Mouse (Mus musculus) hindbrain, postnatal 0 days (tissue): ENCODE measurements around the gene Trex2. TPM values are rescaled to one million over a fixed set of nuclear protein-coding genes. Genes with fewer than 3 reads are reported as not detected.

Experiments
- ATAC-seq: fragments of 200-750 bp; cut with Nextera tagmentation; 2 replicates; pipeline ENCODE4 v1.8.0; 2017; ENCODE audit warnings: mild to moderate bottlenecking, moderate TSS enrichment, moderate library complexity
- DNase-seq: peaks from one replicate; pipeline ENCODE4 v3.0.0-alpha.2; 2015; ENCODE audit warnings: low spot score
- H3K27ac ChIP-seq: fragments of 300-500 bp; sonication (generic); 2 replicates; pipeline ENCODE4 v1.5.1; 2014; ENCODE audit warnings: mild to moderate bottlenecking
- H3K27me3 ChIP-seq: fragments of 300-500 bp; sonication (generic); 2 replicates; pipeline ENCODE4 v1.6.1; 2014; ENCODE audit warnings: low read length, mixed read lengths; ENCODE audit not compliant: insufficient read depth
- H3K36me3 ChIP-seq: fragments of 300-500 bp; sonication (generic); 2 replicates; pipeline ENCODE4 v1.6.1; 2014; ENCODE audit warnings: low read length, mixed read lengths; ENCODE audit not compliant: insufficient read depth
- H3K4me1 ChIP-seq: fragments of 300-500 bp; sonication (generic); 2 replicates; pipeline ENCODE4 v1.6.1; 2014; ENCODE audit warnings: antibody characterized with exemption, low read length, mixed read lengths; ENCODE audit not compliant: insufficient read depth
- H3K4me2 ChIP-seq: fragments of 300-500 bp; sonication (generic); 2 replicates; pipeline ENCODE4 v1.6.1; 2014; ENCODE audit warnings: low read depth, mild to moderate bottlenecking, low read length, moderate library complexity, mixed read lengths
- H3K4me3 ChIP-seq: fragments of 300-500 bp; sonication (generic); 2 replicates; pipeline ENCODE4 v1.5.1; 2014; ENCODE audit warnings: low read length
- H3K9ac ChIP-seq: fragments of 300-500 bp; sonication (generic); replicated peaks from 2 replicates; pipeline ENCODE4 v1.6.1; 2014; ENCODE audit warnings: mild to moderate bottlenecking, low read length, moderate library complexity, mixed read lengths
- H3K9me3 ChIP-seq: fragments of 300-500 bp; sonication (generic); 2 replicates; pipeline ENCODE4 v1.6.1; 2016; ENCODE audit warnings: low read length, mixed read lengths
- CTCF ChIP-seq: IDR thresholded peaks from 2 replicates; pipeline ENCODE4 v1.5.1; 2016; ENCODE audit warnings: antibody characterized with exemption, control low read depth, low read depth
- WGBS: fragments of 180-500 bp; shearing (Covaris S2); extraction: QIAGEN DNeasy Blood & Tissue Kit; methylation state at CpG from one replicate; pipeline ENCODE4 v1.1.7; 2014; 5-methylcytosine and 5-hydroxymethylcytosine counted together
- polyA plus RNA-seq: library from polyadenylated mRNA; unstranded; fragments of >200 nt; fragmentation: Nextera tagmentation; extraction: Ambion mirVana; gene quantifications from 2 replicates; pipeline ENCODE4 v1.2.1, GENCODE M21; 2015
- total RNA-seq: library from RNA; depleted of rRNA; stranded (reverse); fragments of >200 nt; gene quantifications from 2 replicates; pipeline ENCODE4 v1.2.3, GENCODE M21; 2014

Trex2 gene
- total and polyA plus RNA-seq, 2 experiments from 2014 or later, result not detected

GRCm38 (mm10) chrX:73467446-73468241, 32.5 kb upstream of the Trex2 start:
- no peaks in the 10 kb centered on the region for H3K36me3 ChIP-seq
- H3K4me1 ChIP-seq, result no peaks in the 10 kb centered on the region
- H3K9ac ChIP-seq, result no peak overlapping the region
- no peak for TF ChIP-seq CTCF
- ATAC-seq (no peak), DNase-seq (no peak)
- no peak overlapping the region for H3K27ac ChIP-seq
- 67% methylated on average over 5 of the region's 5 CpGs for WGBS
- no peak overlapping the region for H3K4me3 ChIP-seq
- H3K9me3 ChIP-seq, result no peaks in the 10 kb centered on the region
- no peak overlapping the region for H3K4me2 ChIP-seq
- no peaks in the 10 kb centered on the region for H3K27me3 ChIP-seq

DNA sequence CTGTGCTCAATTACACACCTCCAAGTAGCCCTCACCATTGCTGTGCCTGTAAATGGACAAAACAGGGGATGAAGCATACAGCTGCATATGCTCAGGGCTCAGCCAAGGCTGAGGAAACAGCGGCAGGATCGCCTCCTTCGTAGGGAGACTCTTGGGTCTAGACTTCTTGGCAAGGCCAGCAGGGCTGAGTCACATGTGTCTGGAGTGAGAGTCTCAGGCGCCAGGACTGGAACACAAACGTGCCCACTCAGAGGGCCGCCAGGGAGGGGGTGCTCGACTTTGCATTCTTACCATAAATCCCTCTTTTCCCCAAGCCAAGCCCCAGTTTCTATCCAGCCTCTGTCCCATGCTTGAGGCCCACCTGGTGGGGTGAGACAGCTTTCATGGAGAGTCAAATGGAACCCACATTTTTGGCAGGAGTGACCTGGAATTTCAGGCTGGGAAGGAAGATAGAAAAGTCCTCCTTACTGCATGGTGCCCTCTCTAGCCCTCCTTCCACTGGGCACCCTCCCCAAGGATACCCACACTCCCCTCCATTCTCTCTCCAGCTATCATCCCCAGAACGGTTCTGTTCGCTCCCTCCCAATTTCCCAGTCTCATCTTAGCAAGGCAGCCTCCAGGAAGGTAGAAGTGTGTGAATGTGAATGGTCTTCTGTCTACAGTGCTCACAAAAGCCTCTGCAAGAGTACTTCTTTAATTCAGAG, 30.5 kb upstream of the Trex2 start:
- Histone ChIP-seq H3K9me3 (no peaks in the 10 kb centered on the region), H3K4me2 (no peak overlapping the region), H3K36me3 (no peaks in the 10 kb centered on the region), H3K9ac (no peak overlapping the region), H3K27me3 (no peaks in the 10 kb centered on the region), H3K27ac (no peak overlapping the region), H3K4me1 (no peaks in the 10 kb centered on the region), H3K4me3 (no peak overlapping the region)
- DNase-seq (peak; percentile 39), ATAC-seq (peak; percentile 80)
- WGBS, result 54% methylated on average over 9 of the region's 9 CpGs
- no peak for TF ChIP-seq CTCF

DNA sequence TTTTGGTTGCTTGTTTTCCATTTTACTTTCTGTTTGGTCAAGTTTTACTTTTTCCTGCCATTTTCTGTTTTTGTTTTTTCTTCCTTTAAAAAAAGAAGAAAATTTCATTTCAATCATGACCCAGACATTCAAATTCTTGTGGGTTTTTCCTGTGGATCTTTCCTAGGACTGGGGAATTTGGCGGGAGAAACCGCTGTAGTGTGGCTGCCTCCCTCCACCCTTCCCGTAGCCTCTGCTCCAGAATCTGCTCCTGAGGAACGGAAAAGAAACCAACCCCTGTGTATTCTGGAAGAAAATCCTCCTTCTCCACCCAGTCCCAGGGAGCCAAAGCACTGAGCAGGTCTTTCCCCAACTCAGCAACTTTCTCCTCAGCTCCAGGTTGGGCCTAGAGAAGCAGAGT, 25.6 kb upstream of the Trex2 start:
- H3K9ac ChIP-seq, result no peak overlapping the region
- H3K27me3 ChIP-seq, result no peaks in the 10 kb centered on the region
- H3K4me1 ChIP-seq, result no peaks in the 10 kb centered on the region
- no peaks in the 10 kb centered on the region for H3K9me3 ChIP-seq
- TF ChIP-seq CTCF, result no peak
- whole genome bisulfite sequencing, result 77% methylated on average over 4 of the region's 4 CpGs
- ATAC-seq (no peak), DNase-seq (no peak)
- no peak overlapping the region for H3K4me2 ChIP-seq
- H3K27ac ChIP-seq, result no peak overlapping the region
- H3K4me3 ChIP-seq, result no peak overlapping the region
- H3K36me3 ChIP-seq, result no peaks in the 10 kb centered on the region

GRCm38 (mm10) chrX:73458877-73459392, 23.8 kb upstream of the Trex2 start, which contains the start of gene Haus7:
Gene Haus7 (minus strand): TSS chrX:73459044.
- Histone ChIP-seq H3K4me1 (no peaks in the 10 kb centered on the region), H3K27me3 (no peaks in the 10 kb centered on the region), H3K9ac (peak within 1 kb of the TSS; percentile 43), H3K36me3 (no peaks in the 10 kb centered on the region), H3K4me3 (peak within 1 kb of the TSS; percentile 50), H3K4me2 (peak within 1 kb of the TSS; percentile 61), H3K27ac (peak within 1 kb of the TSS; percentile 36; the same call in 1 of the 2 replicates), H3K9me3 (no peaks in the 10 kb centered on the region)
- 32% methylated on average over 26 of the region's 26 CpGs for WGBS
- DNase-seq, result peak; percentile 93
- ATAC-seq, result peak; percentile 100
- peak; percentile 66 for TF ChIP-seq CTCF

- Histone ChIP-seq H3K9me3 (no peaks in the 10 kb centered on the region), H3K4me2 (no peak overlapping the region), H3K27me3 (no peaks in the 10 kb centered on the region), H3K27ac (no peak overlapping the region), H3K4me3 (no peak overlapping the region), H3K4me1 (no peaks in the 10 kb centered on the region), H3K9ac (no peak overlapping the region), H3K36me3 (no peaks in the 10 kb centered on the region)
- DNase-seq, result peak; percentile 71
- peak; percentile 81; the same call in 1 of the 2 replicates for ATAC-seq
- peak; percentile 75 for TF ChIP-seq CTCF
- 23% methylated on average over 2 of the region's 2 CpGs for WGBS
These were observed 16.8 kb upstream of the Trex2 start for GRCm38 (mm10) chrX:73451949-73452348.

DNA sequence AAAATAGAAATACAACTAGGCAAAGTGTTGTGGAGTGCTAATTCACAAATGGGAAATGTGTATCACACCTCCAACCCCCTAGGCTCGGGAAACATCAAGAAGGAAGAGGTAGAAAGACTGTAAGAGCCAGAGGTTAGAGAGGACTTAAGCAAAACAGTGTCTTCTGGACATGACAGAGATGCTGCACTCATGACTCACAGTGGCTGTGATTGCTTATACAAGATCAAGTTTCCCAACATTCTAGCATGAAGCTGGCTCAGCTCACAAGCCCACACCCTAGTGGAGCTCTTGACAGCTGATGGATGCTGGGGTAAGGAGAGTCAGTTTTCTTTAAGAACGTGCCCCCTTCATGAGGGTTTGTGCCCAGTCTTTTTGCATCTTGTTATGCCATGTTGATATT, 6.3 kb upstream of the Trex2 start:
- H3K27ac ChIP-seq, result no peak overlapping the region
- TF ChIP-seq CTCF, result no peak
- H3K36me3 ChIP-seq, result no peaks in the 10 kb centered on the region
- no peaks in the 10 kb centered on the region for H3K4me1 ChIP-seq
- no peaks in the 10 kb centered on the region for H3K9me3 ChIP-seq
- H3K4me3 ChIP-seq, result no peak overlapping the region
- DNase-seq (no peak), ATAC-seq (no peak)
- 50% methylated on average over 2 of the region's 2 CpGs for WGBS
- no peak overlapping the region for H3K9ac ChIP-seq
- H3K27me3 ChIP-seq, result no peaks in the 10 kb centered on the region
- H3K4me2 ChIP-seq, result no peak overlapping the region
